Mouse (Mus musculus): ENCODE measurements at regions not wholly inside any gene's neighbourhood (a gene's known extent, or its start where the extent isn't known, plus 50 kb on each side); places are given as distances from the start of the nearest gene placed in this dataset.

- no peak for DNase-seq
Measured at GRCm38 (mm10) chr14:9338220-9338619, 672.2 kb upstream of the 4930452B06Rik start.

- DNase-seq = no peak
Measured at GRCm38 (mm10) chr14:9337107-9337506, 671.1 kb upstream of the 4930452B06Rik start.

- no peak for DNase-seq
Measured at GRCm38 (mm10) chr14:9331593-9331992, 665.6 kb upstream of the 4930452B06Rik start.

GRCm38 (mm10) chr14:9330767-9331166 is 664.7 kb upstream of the 4930452B06Rik start:
- no peak for DNase-seq

GRCm38 (mm10) chr14:9329839-9330485 is 663.9 kb upstream of the 4930452B06Rik start:
- DNase-seq = no peak

- DNase-seq = no peak
Measured at GRCm38 (mm10) chr14:9327344-9327743, 661.3 kb upstream of the 4930452B06Rik start.

GRCm38 (mm10) chr14:9319842-9320241 is 653.8 kb upstream of the 4930452B06Rik start:
- no peak for DNase-seq

- DNase-seq = no peak
Measured at GRCm38 (mm10) chr14:9318796-9319465, 652.9 kb upstream of the 4930452B06Rik start.

- DNase-seq = no peak
Measured at GRCm38 (mm10) chr14:9315224-9315623, 649.2 kb upstream of the 4930452B06Rik start.

GRCm38 (mm10) chr14:9296145-9296544 is 630.1 kb upstream of the 4930452B06Rik start:
- no peak for DNase-seq

- DNase-seq = no peak
Measured at GRCm38 (mm10) chr14:9294555-9294954, 628.5 kb upstream of the 4930452B06Rik start.

- no peak for DNase-seq
Measured at GRCm38 (mm10) chr14:9288103-9288502, 622.1 kb upstream of the 4930452B06Rik start.

GRCm38 (mm10) chr14:9285606-9286002 is 619.6 kb upstream of the 4930452B06Rik start:
- no peak for DNase-seq

GRCm38 (mm10) chr14:9284976-9285605 is 619.1 kb upstream of the 4930452B06Rik start:
- no peak for DNase-seq

GRCm38 (mm10) chr14:9267282-9268091 is 601.4 kb upstream of the 4930452B06Rik start:
- no peak for DNase-seq

GRCm38 (mm10) chr14:9252017-9252416 is 586.0 kb upstream of the 4930452B06Rik start:
- DNase-seq = no peak

GRCm38 (mm10) chr14:9245266-9245665 is 579.2 kb upstream of the 4930452B06Rik start:
- no peak for DNase-seq

- DNase-seq = no peak
Measured at GRCm38 (mm10) chr14:9243336-9243735, 577.3 kb upstream of the 4930452B06Rik start.

GRCm38 (mm10) chr14:9242118-9242517 is 576.1 kb upstream of the 4930452B06Rik start:
- no peak for DNase-seq

- DNase-seq = no peak
Measured at GRCm38 (mm10) chr14:9227670-9228069, 561.6 kb upstream of the 4930452B06Rik start.

GRCm38 (mm10) chr14:9200246-9200645 is 534.2 kb upstream of the 4930452B06Rik start:
- no peak for DNase-seq

GRCm38 (mm10) chr14:9192122-9192769 is 526.2 kb upstream of the 4930452B06Rik start:
- no peak for DNase-seq

GRCm38 (mm10) chr14:9191664-9192063 is 525.6 kb upstream of the 4930452B06Rik start:
- DNase-seq = no peak
